Mouse (Mus musculus) yolk sac, embryonic 10.5 days (tissue): Measurements from ENCODE around the gene Nphp1.

ENCODE experiments used
- DNase-seq: peaks from one replicate; pipeline ENCODE4 v3.0.0-alpha.2; 2017; ENCODE audit warnings: low spot score

The Nphp1 gene

GRCm38 (mm10) chr2:127788440-127789116, at the start of gene Nphp1:
Nphp1 (minus strand) TSS chr2:127788897.
- peak; percentile 78 for DNase-seq

GRCm38 (mm10) chr2:127832833-127833190, 44.1 kb upstream of the Nphp1 start:
- no peak for DNase-seq

GRCm38 (mm10) chr2:127832103-127832832, 43.6 kb upstream of the Nphp1 start:
- no peak for DNase-seq

- DNase-seq, result peak; percentile 92
Measured at GRCm38 (mm10) chr2:127831401-127832102, 42.9 kb upstream of the Nphp1 start, which contains the start of gene Bub1. Bub1 (minus strand) TSS chr2:127831865.

- DNase-seq, result peak; percentile 88
Measured at GRCm38 (mm10) chr2:127791919-127792603, 3.4 kb upstream of the Nphp1 start, which contains the start of gene Mtln. Mtln (minus strand) TSS chr2:127792488.

- no peak for DNase-seq
Measured at GRCm38 (mm10) chr2:127789651-127790270, 1.1 kb upstream of the Nphp1 start.

GRCm38 (mm10) chr2:127789138-127789537, 441 bp upstream of the Nphp1 start:
- no peak for DNase-seq

- DNase-seq, result no peak
Measured at GRCm38 (mm10) chr2:127787226-127787625, 1.5 kb downstream of the Nphp1 start.

GRCm38 (mm10) chr2:127778451-127778850, 10.2 kb downstream of the Nphp1 start:
- no peak for DNase-seq

- DNase-seq, result no peak
Measured at GRCm38 (mm10) chr2:127775013-127775412, 13.7 kb downstream of the Nphp1 start.

GRCm38 (mm10) chr2:127774578-127774941, 14.1 kb downstream of the Nphp1 start:
- DNase-seq, result no peak

GRCm38 (mm10) chr2:127773938-127774577, 14.6 kb downstream of the Nphp1 start:
- DNase-seq, result no peak

GRCm38 (mm10) chr2:127761587-127761986, 27.1 kb downstream of the Nphp1 start:
- no peak for DNase-seq

GRCm38 (mm10) chr2:127760429-127761000, 28.2 kb downstream of the Nphp1 start:
- DNase-seq, result no peak

GRCm38 (mm10) chr2:127760014-127760413, 28.7 kb downstream of the Nphp1 start:
- DNase-seq, result no peak

- DNase-seq, result no peak
Measured at GRCm38 (mm10) chr2:127759157-127759880, 29.4 kb downstream of the Nphp1 start.

- DNase-seq, result peak; percentile 9
Measured at GRCm38 (mm10) chr2:127757171-127757570, 31.5 kb downstream of the Nphp1 start.

- DNase-seq, result no peak
Measured at GRCm38 (mm10) chr2:127754113-127754512, 34.6 kb downstream of the Nphp1 start.

- DNase-seq, result no peak
Measured at GRCm38 (mm10) chr2:127751849-127752610, 36.7 kb downstream of the Nphp1 start.
